Mouse (Mus musculus) embryonic facial prominence, embryonic 10.5 days (tissue): ENCODE results near the gene Bhlha9. TPM values are rescaled to one million over a fixed set of nuclear protein-coding genes. Genes with fewer than 3 reads are reported as not detected.

ENCODE experiments used
- DNase-seq: peaks from one replicate; pipeline ENCODE4 v3.0.0-alpha.2; 2017; ENCODE audit warnings: low spot score
- H3K27ac ChIP-seq: fragments of 300-500 bp; sonication (generic); replicated peaks from 2 replicates; pipeline ENCODE4 v1.5.1; 2016; ENCODE audit warnings: mild to moderate bottlenecking
- H3K27me3 ChIP-seq: fragments of 300-500 bp; sonication (generic); replicated peaks from 2 replicates; pipeline ENCODE4 v1.6.1; 2016; ENCODE audit warnings: low read depth, mild to moderate bottlenecking; ENCODE audit not compliant: poor library complexity, severe bottlenecking
- H3K36me3 ChIP-seq: fragments of 300-500 bp; sonication (generic); replicated peaks from 2 replicates; pipeline ENCODE4 v1.6.1; 2016; ENCODE audit warnings: mild to moderate bottlenecking, moderate library complexity
- H3K4me1 ChIP-seq: fragments of 300-500 bp; sonication (generic); 2 replicates; pipeline ENCODE4 v1.6.1; 2016
- H3K4me3 ChIP-seq: fragments of 300-500 bp; sonication (generic); 2 replicates; pipeline ENCODE4 v1.5.1; 2016; ENCODE audit warnings: mild to moderate bottlenecking, moderate library complexity
- H3K9me3 ChIP-seq: fragments of 300-500 bp; sonication (generic); 2 replicates; pipeline ENCODE4 v1.6.1; 2016; ENCODE audit warnings: mild to moderate bottlenecking
- WGBS: fragments of 180-500 bp; shearing (Covaris S2); methylation state at CpG from one replicate; pipeline ENCODE4 v1.1.7; 2016; 5-methylcytosine and 5-hydroxymethylcytosine counted together
- polyA plus RNA-seq: library from polyadenylated mRNA; unstranded; fragments of >200 nt; fragmentation: Nextera tagmentation; extraction: Ambion mirVana; gene quantifications from 2 replicates; pipeline ENCODE4 v1.2.1, GENCODE M21; 2016

Bhlha9 gene
- polyA plus RNA-seq, 1 experiment from 2014 or later, result not detected

- 80% methylated on average over 4 of the region's 4 CpGs for WGBS
- Histone ChIP-seq H3K36me3 (no peaks in the 10 kb centered on the region), H3K9me3 (no peaks in the 10 kb centered on the region), H3K4me3 (no peak overlapping the region), H3K27me3 (no peaks in the 10 kb centered on the region), H3K4me1 (peaks cover 11% of the 10 kb centered on the region; the same call in 1 of the 2 replicates), H3K27ac (no peak overlapping the region)
- no peak for DNase-seq
These were observed 44.7 kb downstream of the Bhlha9 start for GRCm38 (mm10) chr11:76717000-76717399.

Other genes starting within 250 kb of the Bhlha9 start
- 29.6 and 34.6 TPM in 2 replicates for gene Abr, start 50.2 kb upstream of the Bhlha9 start, polyA plus RNA-seq
- 0.05 and 0.18 TPM in 2 replicates for gene Trarg1, start 7.3 kb downstream of the Bhlha9 start, polyA plus RNA-seq
- 20.8 and 28.4 TPM in 2 replicates for gene Gosr1, start 91.1 kb downstream of the Bhlha9 start, polyA plus RNA-seq
- 7.9 and 8.5 TPM in 2 replicates for gene Cpd, start 174.5 kb downstream of the Bhlha9 start, polyA plus RNA-seq
- not detected in 2 replicates for gene Tmigd1, start 229.7 kb downstream of the Bhlha9 start, polyA plus RNA-seq